ENCODE assay signal across 9 mouse cellular contexts in the genomic region with DNA sequence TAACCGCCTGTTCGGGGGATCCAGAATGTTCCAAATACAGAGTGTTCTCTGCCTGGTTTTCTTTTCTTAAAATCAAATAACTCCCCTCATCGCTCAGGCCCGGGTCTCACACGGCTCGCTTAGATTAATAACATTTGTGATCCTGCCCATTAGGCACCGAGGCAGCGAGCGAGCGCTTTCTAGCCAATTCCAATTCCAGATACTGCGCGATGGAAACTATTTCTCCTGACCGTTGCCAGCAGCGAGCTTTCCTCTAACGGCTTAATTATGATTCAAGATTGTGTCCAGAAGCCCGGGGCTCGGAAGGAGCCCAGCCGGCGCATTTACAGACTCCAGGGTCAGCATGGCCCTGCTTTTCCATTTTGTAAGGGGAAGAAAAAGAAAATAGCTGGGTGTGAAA.
DNase-seq lines count a peak whose midpoint lies in the region.
"Had no signal": no experiment of that assay in that cellular context is flagged by ENCODE, and none has a peak within 500 bp of the region (broad histone marks: within the 10 kb centered on the region; RNA-seq: fewer than 3 reads in every experiment).

No protein-coding gene starts in this region.

- peak; percentile 62 to 74 for DNase-seq in cerebellum, postnatal 10 days
- DNase-seq in cerebellum, adult 11-12 months = no peak
- peak; percentile 50 for DNase-seq in lung, postnatal 10 days
- DNase-seq in lung, postnatal 25 days (ENCODE audit: low spot score) = no peak
- DNase-seq in kidney, postnatal 10 days = peak; percentile 52
- DNase-seq in skeletal muscle tissue, adult 2 months (ENCODE audit: low read depth, low spot score) = peak; percentile 31
- no peak for DNase-seq in urinary bladder, postnatal 36 days (ENCODE audit: low spot score in 2 of 2)
- DNase-seq in adrenal gland, adult 8-10 months = no peak
- DNase-seq: cerebellum, adult 11 months had no signal

Comparison
In these comparisons a context has a peak if more than half of its experiments do, and no peak if none do; other contexts are left out.
1. DNase-seq: peak in cerebellum, postnatal 10 days (2 of 2), lung, postnatal 10 days (single experiment), kidney, postnatal 10 days (single experiment) and skeletal muscle tissue, adult 2 months (single experiment); none in cerebellum, adult 11-12 months (single experiment), lung, postnatal 25 days (single experiment), urinary bladder, postnatal 36 days (0 of 2) and adrenal gland, adult 8-10 months (single experiment).